Mouse (Mus musculus) thymus, adult 2 months (tissue): Measurements from ENCODE around the gene Pigt.

ENCODE experiments used
- CTCF ChIP-seq: fragments of 200-500 bp; IDR thresholded peaks from 2 replicates; pipeline ENCODE4 v1.5.1; 2012; ENCODE audit warnings: mild to moderate bottlenecking, control low read depth, low read length, moderate library complexity, borderline replicate concordance; ENCODE audit not compliant: control insufficient read depth, poor library complexity, insufficient read depth; ENCODE audit errors: extremely low read depth
- POLR2A ChIP-seq: fragments of 200-500 bp; IDR thresholded peaks from 2 replicates; pipeline ENCODE4 v1.6.1; 2012; ENCODE audit warnings: mild to moderate bottlenecking, low read length, control low read depth, moderate library complexity; ENCODE audit not compliant: control insufficient read depth, poor library complexity, insufficient read depth; ENCODE audit errors: extremely low read depth

- TF ChIP-seq POLR2A (no peak), CTCF (no peak)
Measured at GRCm38 (mm10) chr2:164496331-164496730, 989 bp upstream of the Pigt start.
